In genomic region chr10:62320402-62320978, GRCm38 (mm10) we compare ENCODE assay signal across 9 mouse cellular contexts. TPM values are rescaled to one million over a fixed set of nuclear protein-coding genes. Genes with fewer than 3 reads are reported as not detected.
DNase-seq lines count a peak whose midpoint lies in the region; ATAC-seq and TF ChIP-seq lines count a peak whose summit lies in the region.
"Had no signal": no experiment of that assay in that cellular context is flagged by ENCODE, and none has a peak within 500 bp of the region (broad histone marks: within the 10 kb centered on the region; RNA-seq: fewer than 3 reads in every experiment).

No protein-coding gene starts in this region.

- ATAC-seq in heart, embryonic 16.5 days (replicated peaks; ENCODE audit: extremely low read depth, insufficient read depth, low FRiP score) = no peak; the same call in 1 of the 2 replicates
- ATAC-seq in forebrain, postnatal 0 days = peak; percentile 87
- ATAC-seq in intestine, embryonic 16.5 days = no peak

- H3K4me1 ChIP-seq in heart, embryonic 16.5 days (ENCODE audit: control insufficient read depth, insufficient read depth, low read length) = peaks cover 43% of the 10 kb centered on the region
- H3K4me1 ChIP-seq in forebrain, postnatal 0 days (ENCODE audit: insufficient read depth) = no peaks in the 10 kb centered on the region
- 0 out of 2 replicates have a peak, but pooled peaks cover 4% of the 10 kb centered on the region for H3K4me1 ChIP-seq in intestine, embryonic 16.5 days (ENCODE audit: control insufficient read depth, insufficient read depth, low read length)

- peak overlapping the region; percentile 31; the same call in 1 of the 2 replicates for H3K27ac ChIP-seq in heart, embryonic 16.5 days (ENCODE audit: low read length)
- H3K27ac ChIP-seq in forebrain, postnatal 0 days (ENCODE audit: low read depth, low read length) = no peak overlapping the region
- no peak overlapping the region for H3K27ac ChIP-seq in intestine, embryonic 16.5 days (ENCODE audit: low read length)
- H3K27ac ChIP-seq: limb, embryonic 15.5 days had no signal

- WGBS in heart, embryonic 16.5 days = 72% methylated on average over 9 of the region's 9 CpGs
- WGBS in forebrain, postnatal 0 days = 56% methylated on average over 9 of the region's 9 CpGs
- 88% methylated on average over 9 of the region's 9 CpGs for WGBS in intestine, embryonic 16.5 days

- H3K9ac ChIP-seq in heart, embryonic 16.5 days (ENCODE audit: low read length) = no peak overlapping the region
- no peak overlapping the region for H3K9ac ChIP-seq in forebrain, postnatal 0 days
- no peak overlapping the region for H3K9ac ChIP-seq in intestine, embryonic 16.5 days (ENCODE audit: low read depth, low read length)
- H3K9ac ChIP-seq: limb, embryonic 15.5 days had no signal

- H3K4me3 ChIP-seq in heart, embryonic 16.5 days (ENCODE audit: low read length) = no peak overlapping the region
- H3K4me3 ChIP-seq in forebrain, postnatal 0 days (ENCODE audit: low read depth, low read length) = no peak overlapping the region
- H3K4me3 ChIP-seq in intestine, embryonic 16.5 days (ENCODE audit: low read length) = no peak overlapping the region
- H3K4me3 ChIP-seq: limb, embryonic 15.5 days had no signal

- no peaks in the 10 kb centered on the region for H3K27me3 ChIP-seq in heart, embryonic 16.5 days (ENCODE audit: control insufficient read depth, insufficient read depth, low read length)
- H3K27me3 ChIP-seq in forebrain, postnatal 0 days (ENCODE audit: insufficient read depth, low read length) = no peaks in the 10 kb centered on the region
- no peaks in the 10 kb centered on the region for H3K27me3 ChIP-seq in intestine, embryonic 16.5 days (replicated peaks; ENCODE audit: control insufficient read depth, insufficient read depth, low read length)
- H3K27me3 ChIP-seq: limb, embryonic 15.5 days had no signal

- no peak for DNase-seq in heart, adult 8-10 months (ENCODE audit: low spot score)
- DNase-seq in 3T3-L1 (ENCODE audit: low read depth, low spot score) = peak; percentile 87
- peak; percentile 58 for DNase-seq in adrenal gland, postnatal 14 days
- DNase-seq in forebrain, postnatal 0 days = peak; percentile 42
- no peak for DNase-seq in embryo, embryonic 9.5 days (ENCODE audit: extremely low spot score)
- DNase-seq in retina, embryonic 14.5 days (ENCODE audit: low spot score) = no peak

- no peaks in the 10 kb centered on the region; the same call in 1 of the 2 replicates for H3K36me3 ChIP-seq in heart, embryonic 16.5 days (ENCODE audit: control insufficient read depth, insufficient read depth)
- no peaks in the 10 kb centered on the region for H3K36me3 ChIP-seq in forebrain, postnatal 0 days (ENCODE audit: insufficient read depth)
- H3K36me3 ChIP-seq in intestine, embryonic 16.5 days (ENCODE audit: control insufficient read depth, insufficient read depth, low read length) = no peaks in the 10 kb centered on the region
- H3K36me3 ChIP-seq: limb, embryonic 15.5 days had no signal

- H3K9me3 ChIP-seq in heart, embryonic 16.5 days (replicated peaks; ENCODE audit: control insufficient read depth, low read length) = no peaks in the 10 kb centered on the region
- H3K9me3 ChIP-seq in forebrain, postnatal 0 days (ENCODE audit: low read length) = no peaks in the 10 kb centered on the region
- no peaks in the 10 kb centered on the region for H3K9me3 ChIP-seq in intestine, embryonic 16.5 days (ENCODE audit: control insufficient read depth, low read length)
- H3K9me3 ChIP-seq: limb, embryonic 15.5 days had no signal

- H3K4me2 ChIP-seq in heart, embryonic 16.5 days (ENCODE audit: low read depth, low read length) = no peak overlapping the region
- no peak overlapping the region for H3K4me2 ChIP-seq in forebrain, postnatal 0 days (ENCODE audit: low read depth)
- H3K4me2 ChIP-seq in intestine, embryonic 16.5 days (ENCODE audit: low read depth, low read length) = no peak overlapping the region
- H3K4me2 ChIP-seq: limb, embryonic 15.5 days had no signal

- no peak for TF ChIP-seq CTCF in forebrain, postnatal 0 days (IDR thresholded peaks at IDR 0.05; ENCODE audit: low read depth)

RNA-seq across cellular contexts. Expression of gene Hk1, which starts 59.2 kb away (rescaled TPM):
- 232 and 240 TPM in 2 replicates for polyA plus RNA-seq in heart, embryonic 16.5 days (2015; fragmentation: Nextera tagmentation; extraction: Ambion mirVana)
- total RNA-seq in heart, adult 8-10 months (2022) = 100 to 1,000 TPM in 3 of 4 experiments, 10 to 100 TPM in 1; 87.3 to 137 (median 106) TPM
- total RNA-seq in adrenal gland, postnatal 14 days (2021) = 26.0 and 31.1 TPM in 2 replicates
- 86.2 and 90.1 TPM in 2 replicates for total RNA-seq in forebrain, postnatal 0 days (2014; rRNA removed)
- 109 and 140 TPM in 2 replicates for polyA plus RNA-seq in forebrain, postnatal 0 days (2015; fragmentation: Nextera tagmentation; extraction: Ambion mirVana)
- 25.5 and 27.6 TPM in 2 replicates for polyA plus RNA-seq in intestine, embryonic 16.5 days (2015; fragmentation: Nextera tagmentation; extraction: Ambion mirVana)

Comparison
In these comparisons a context has a peak if more than half of its experiments do, and no peak if none do; other contexts are left out.
1. DNase-seq: peak in 3T3-L1 (single experiment), adrenal gland, postnatal 14 days (single experiment) and forebrain, postnatal 0 days (single experiment); none in heart, adult 8-10 months (single experiment), embryo, embryonic 9.5 days (single experiment) and retina, embryonic 14.5 days (single experiment).